Mouse (Mus musculus) forebrain, embryonic 11.5 days (tissue): ENCODE measurements around the gene Dhrs4. TPM values are rescaled to one million over a fixed set of nuclear protein-coding genes. Genes with fewer than 3 reads are reported as not detected.

ENCODE experiments used
- ATAC-seq: fragments of 200-750 bp; cut with Nextera tagmentation; replicated peaks from 2 replicates; pipeline ENCODE4 v1.8.0; 2017; ENCODE audit warnings: moderate TSS enrichment; ENCODE audit not compliant: low FRiP score
- DNase-seq: peaks from one replicate; pipeline ENCODE4 v3.0.0-alpha.2; 2017; ENCODE audit warnings: low spot score
- H3K27ac ChIP-seq: fragments of 300-500 bp; sonication (generic); 2 replicates; pipeline ENCODE4 v1.5.1; 2014; ENCODE audit warnings: low read depth, low read length
- H3K27me3 ChIP-seq: fragments of 300-500 bp; sonication (generic); 2 replicates; pipeline ENCODE4 v1.6.1; 2014; ENCODE audit warnings: mild to moderate bottlenecking, low read length, mixed read lengths; ENCODE audit not compliant: control insufficient read depth, insufficient read depth
- H3K36me3 ChIP-seq: fragments of 300-500 bp; sonication (generic); 2 replicates; pipeline ENCODE4 v1.6.1; 2014; ENCODE audit warnings: mild to moderate bottlenecking, low read length, moderate library complexity, mixed read lengths; ENCODE audit not compliant: control insufficient read depth, insufficient read depth
- H3K4me1 ChIP-seq: fragments of 300-500 bp; sonication (generic); replicated peaks from 2 replicates; pipeline ENCODE4 v1.6.1; 2014; ENCODE audit warnings: low read length, mixed read lengths; ENCODE audit not compliant: control insufficient read depth, insufficient read depth
- H3K4me2 ChIP-seq: fragments of 300-500 bp; sonication (generic); 2 replicates; pipeline ENCODE4 v1.6.1; 2014; ENCODE audit warnings: low read depth, mild to moderate bottlenecking, low read length, moderate library complexity, mixed read lengths; ENCODE audit not compliant: severe bottlenecking
- H3K4me3 ChIP-seq: fragments of 300-500 bp; sonication (generic); 2 replicates; pipeline ENCODE4 v1.5.1; 2014; ENCODE audit warnings: low read depth, low read length
- H3K9ac ChIP-seq: fragments of 300-500 bp; sonication (generic); 2 replicates; pipeline ENCODE4 v1.6.1; 2014; ENCODE audit warnings: low read length
- H3K9me3 ChIP-seq: fragments of 300-500 bp; sonication (generic); 2 replicates; pipeline ENCODE4 v1.6.1; 2016; ENCODE audit warnings: low read length, mixed read lengths; ENCODE audit not compliant: control insufficient read depth
- WGBS: fragments of 180-500 bp; shearing (Covaris S2); extraction: QIAGEN DNeasy Blood & Tissue Kit; methylation state at CpG from one replicate; pipeline ENCODE4 v1.1.7; 2014; 5-methylcytosine and 5-hydroxymethylcytosine counted together
- polyA plus RNA-seq: library from polyadenylated mRNA; unstranded; fragments of >200 nt; fragmentation: Nextera tagmentation; extraction: Ambion mirVana; gene quantifications from 2 replicates; pipeline ENCODE4 v1.2.1, GENCODE M21; 2014

The Dhrs4 gene
- polyA plus RNA-seq, 1 experiment from 2014 or later: 30.2 TPM

DNA sequence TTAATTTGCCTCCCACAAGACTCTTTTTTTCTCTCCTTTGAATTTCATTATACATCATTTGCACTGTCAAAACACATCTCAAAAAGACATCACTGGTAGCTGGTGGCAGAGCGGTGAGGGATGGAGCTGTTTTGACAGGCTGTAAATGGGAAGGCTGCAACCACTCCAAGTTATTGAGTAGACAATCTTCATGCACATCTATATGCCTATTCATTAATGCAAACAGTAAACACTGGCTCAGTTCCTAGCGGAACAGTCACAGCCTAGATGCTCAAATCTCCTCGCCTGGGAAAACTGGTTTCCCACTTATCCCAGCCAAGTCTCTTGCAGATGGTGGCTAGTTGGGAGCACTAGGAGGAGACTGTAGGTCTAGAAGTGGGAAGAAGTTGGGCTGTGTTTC is 19.8 kb upstream of the Dhrs4 start:
- Histone ChIP-seq H3K27me3 (no peaks in the 10 kb centered on the region), H3K4me1 (no peaks in the 10 kb centered on the region), H3K9ac (no peak overlapping the region), H3K27ac (no peak overlapping the region), H3K36me3 (no peaks in the 10 kb centered on the region; the same call in 1 of the 2 replicates), H3K9me3 (no peaks in the 10 kb centered on the region), H3K4me2 (no peak overlapping the region), H3K4me3 (no peak overlapping the region)
- ATAC-seq: no peak
- no peak for DNase-seq
- 87% methylated on average over 3 of the region's 3 CpGs for WGBS

DNA sequence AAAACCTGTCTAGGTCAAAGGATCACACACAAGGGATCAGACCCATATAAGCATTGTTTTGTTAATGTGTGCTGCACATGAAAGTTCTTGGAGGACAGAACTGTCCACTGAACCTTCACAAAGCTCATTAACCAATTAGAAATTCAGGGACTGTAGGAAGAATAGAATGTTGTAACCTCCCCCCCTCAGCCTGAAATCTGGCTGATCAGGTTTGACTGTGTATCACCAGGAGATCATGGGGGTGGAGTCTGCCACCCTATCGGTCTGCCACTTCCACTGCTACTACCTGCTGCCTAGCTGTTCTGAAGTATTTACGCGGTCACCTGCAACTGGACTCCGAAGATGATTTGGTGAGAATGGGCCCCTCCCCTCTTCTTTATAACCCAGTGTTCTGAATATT is 18.8 kb upstream of the Dhrs4 start:
- Histone ChIP-seq H3K4me3 (no peak overlapping the region), H3K4me1 (no peaks in the 10 kb centered on the region), H3K27ac (no peak overlapping the region), H3K4me2 (no peak overlapping the region), H3K27me3 (no peaks in the 10 kb centered on the region), H3K36me3 (no peaks in the 10 kb centered on the region; the same call in 1 of the 2 replicates), H3K9me3 (no peaks in the 10 kb centered on the region), H3K9ac (no peak overlapping the region)
- ATAC-seq (no peak), DNase-seq (no peak)
- 60% methylated on average over 4 of the region's 4 CpGs for WGBS

DNA sequence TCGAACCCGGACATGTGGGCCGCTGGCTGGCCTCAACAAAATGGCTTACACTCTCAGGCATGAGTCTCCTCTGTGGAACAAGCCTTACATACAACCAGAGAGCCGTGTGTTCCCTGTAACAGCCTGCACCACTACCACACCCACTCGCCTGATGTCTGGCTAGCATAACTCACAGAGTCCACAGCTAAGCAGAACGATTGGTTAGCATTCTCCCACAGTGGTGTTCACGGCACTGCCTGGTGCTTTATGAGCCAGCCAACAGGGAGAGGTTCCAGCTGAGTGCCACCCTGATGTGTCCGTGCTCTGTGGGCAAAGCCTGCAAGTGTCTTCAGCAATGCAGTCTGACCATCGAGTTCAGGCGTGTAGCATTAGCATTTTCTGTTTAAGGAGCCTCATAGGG is 18.3 kb upstream of the Dhrs4 start:
- Histone ChIP-seq H3K27me3 (no peaks in the 10 kb centered on the region), H3K4me2 (no peak overlapping the region), H3K9me3 (no peaks in the 10 kb centered on the region), H3K4me3 (no peak overlapping the region), H3K9ac (no peak overlapping the region), H3K36me3 (no peaks in the 10 kb centered on the region; the same call in 1 of the 2 replicates), H3K4me1 (no peaks in the 10 kb centered on the region), H3K27ac (no peak overlapping the region)
- no peak for DNase-seq
- ATAC-seq: no peak
- WGBS: 81% methylated on average over 10 of the region's 10 CpGs

DNA sequence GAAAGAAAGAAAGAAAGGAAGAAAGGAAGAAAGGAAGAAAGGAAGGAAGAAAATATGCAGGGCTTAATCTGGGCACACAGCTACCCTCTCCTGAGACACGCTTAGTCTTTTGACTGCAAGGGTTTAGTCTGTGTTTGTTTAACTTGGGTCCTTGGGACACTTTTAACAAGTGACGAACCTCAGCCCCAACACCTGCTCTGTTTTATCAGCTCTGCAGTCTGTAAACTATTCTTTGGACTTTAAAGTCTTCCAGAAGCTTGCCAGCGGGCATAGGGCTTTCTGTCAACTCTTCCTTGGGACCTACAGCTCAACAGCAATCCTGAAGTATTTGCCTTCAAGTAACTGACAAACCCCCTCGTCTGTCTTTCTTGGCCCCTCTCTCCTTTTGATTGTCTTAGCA is 16.8 kb upstream of the Dhrs4 start:
- Histone ChIP-seq H3K4me1 (no peaks in the 10 kb centered on the region), H3K9ac (no peak overlapping the region), H3K4me3 (no peak overlapping the region), H3K4me2 (no peak overlapping the region), H3K27me3 (no peaks in the 10 kb centered on the region), H3K9me3 (no peaks in the 10 kb centered on the region), H3K27ac (no peak overlapping the region), H3K36me3 (no peaks in the 10 kb centered on the region)
- WGBS: 69% methylated on average over 4 of the region's 4 CpGs
- DNase-seq (no peak), ATAC-seq (no peak)

DNA sequence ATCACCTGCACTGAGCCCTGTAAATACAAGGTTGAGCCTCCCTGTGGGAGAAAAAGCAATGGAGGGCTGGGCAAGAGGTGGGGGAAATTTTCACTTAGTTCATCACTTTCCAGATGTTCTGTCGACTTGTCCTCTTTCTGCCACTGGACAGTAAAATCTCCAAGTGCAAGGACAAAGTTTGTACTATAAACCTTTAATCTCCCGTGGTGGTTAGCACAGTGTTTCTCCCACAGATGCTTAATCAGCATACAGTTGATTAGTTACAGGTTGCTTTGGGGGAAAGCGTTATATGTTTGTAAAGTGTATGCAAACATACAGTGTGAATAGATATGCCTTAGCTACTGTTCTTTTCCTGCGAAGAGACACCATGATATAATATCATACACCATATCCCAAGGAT is 12.1 kb upstream of the Dhrs4 start:
- H3K4me1 ChIP-seq: no peaks in the 10 kb centered on the region
- no peak for DNase-seq
- no peak overlapping the region for H3K9ac ChIP-seq
- H3K4me2 ChIP-seq: no peak overlapping the region
- no peak overlapping the region for H3K27ac ChIP-seq
- H3K27me3 ChIP-seq: no peaks in the 10 kb centered on the region
- H3K4me3 ChIP-seq: no peak overlapping the region
- no peaks in the 10 kb centered on the region for H3K36me3 ChIP-seq
- WGBS: 77% methylated on average over 4 of the region's 4 CpGs
- no peaks in the 10 kb centered on the region for H3K9me3 ChIP-seq
- no peak for ATAC-seq

DNA sequence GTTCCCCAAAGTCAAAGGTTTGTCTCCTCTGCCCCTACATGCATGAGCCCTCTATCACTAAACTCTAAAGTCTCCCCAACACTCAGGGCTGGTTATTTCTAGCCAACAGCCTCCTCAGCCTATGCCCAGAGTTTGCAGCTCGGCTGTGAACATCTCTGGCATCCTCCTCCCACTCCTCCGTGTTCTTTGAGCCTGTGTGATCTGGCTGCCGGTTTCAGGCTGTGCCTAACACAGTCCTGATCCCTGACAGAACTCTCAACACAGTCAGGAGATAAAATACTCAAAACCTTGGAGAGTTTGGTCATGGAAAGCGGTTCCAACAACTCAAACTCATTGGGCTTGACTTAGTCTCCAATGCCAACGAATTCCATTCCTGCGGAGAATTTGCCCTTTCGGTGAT is 11.4 kb upstream of the Dhrs4 start:
- H3K9ac ChIP-seq: no peak overlapping the region
- no peaks in the 10 kb centered on the region for H3K9me3 ChIP-seq
- no peak overlapping the region for H3K4me2 ChIP-seq
- DNase-seq (no peak), ATAC-seq (no peak)
- no peak overlapping the region for H3K27ac ChIP-seq
- H3K27me3 ChIP-seq: no peaks in the 10 kb centered on the region
- H3K4me3 ChIP-seq: no peak overlapping the region
- H3K4me1 ChIP-seq: no peaks in the 10 kb centered on the region
- no peaks in the 10 kb centered on the region for H3K36me3 ChIP-seq
- 79% methylated on average over 7 of the region's 7 CpGs for whole genome bisulfite sequencing

DNA sequence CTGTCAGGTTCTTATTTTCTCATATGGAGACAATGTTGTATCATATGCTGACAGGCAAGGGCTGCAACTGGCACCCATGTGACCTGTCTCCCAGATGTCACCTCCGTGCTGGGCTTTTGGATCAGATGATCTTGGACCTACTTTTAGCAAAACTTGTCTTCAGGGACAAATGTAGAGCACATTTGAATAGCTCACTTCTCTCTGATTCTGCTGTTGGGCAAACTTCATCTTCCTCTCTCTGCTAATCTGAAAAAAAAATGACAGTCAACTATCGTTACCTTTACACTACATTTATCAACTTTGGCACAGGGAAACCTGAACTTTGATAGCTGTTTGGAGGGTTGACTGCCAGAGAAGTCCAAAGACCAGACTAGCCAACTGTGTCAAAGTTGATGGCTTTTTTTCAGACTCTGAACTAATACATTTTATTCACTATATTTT is 10.2 kb upstream of the Dhrs4 start:
- H3K27ac ChIP-seq: no peak overlapping the region
- WGBS: 95% methylated on average over 2 of the region's 2 CpGs
- ATAC-seq (no peak), DNase-seq (no peak)
- no peaks in the 10 kb centered on the region for H3K27me3 ChIP-seq
- no peak overlapping the region for H3K4me2 ChIP-seq
- no peak overlapping the region for H3K9ac ChIP-seq
- H3K9me3 ChIP-seq: no peaks in the 10 kb centered on the region
- no peak overlapping the region for H3K4me3 ChIP-seq
- no peaks in the 10 kb centered on the region for H3K36me3 ChIP-seq
- no peaks in the 10 kb centered on the region for H3K4me1 ChIP-seq

DNA sequence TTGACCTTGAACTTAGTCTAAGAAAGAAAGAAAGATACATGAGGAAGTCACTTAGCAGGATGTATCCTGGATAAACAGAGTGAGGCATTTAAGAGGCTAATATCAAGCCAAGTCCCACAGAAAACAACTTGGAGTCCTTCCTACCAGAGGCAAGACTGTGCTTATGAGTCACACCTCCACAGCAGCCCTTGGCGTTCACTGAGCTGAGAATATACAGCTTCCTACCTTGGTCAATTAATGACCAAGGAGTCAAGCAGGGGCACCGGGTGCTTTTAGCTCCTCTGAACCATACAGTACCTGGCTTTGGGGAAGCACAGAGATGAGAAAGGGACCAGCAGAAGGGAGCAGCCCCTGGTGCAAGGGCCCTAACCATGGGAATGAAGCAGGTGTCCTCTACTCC is 9.5 kb upstream of the Dhrs4 start:
- no peak overlapping the region for H3K27ac ChIP-seq
- H3K9me3 ChIP-seq: no peaks in the 10 kb centered on the region
- no peaks in the 10 kb centered on the region for H3K27me3 ChIP-seq
- H3K36me3 ChIP-seq: no peaks in the 10 kb centered on the region
- ATAC-seq (no peak), DNase-seq (no peak)
- H3K9ac ChIP-seq: no peak overlapping the region
- WGBS: 91% methylated on average over 2 of the region's 2 CpGs
- no peaks in the 10 kb centered on the region for H3K4me1 ChIP-seq
- H3K4me3 ChIP-seq: no peak overlapping the region
- no peak overlapping the region for H3K4me2 ChIP-seq

DNA sequence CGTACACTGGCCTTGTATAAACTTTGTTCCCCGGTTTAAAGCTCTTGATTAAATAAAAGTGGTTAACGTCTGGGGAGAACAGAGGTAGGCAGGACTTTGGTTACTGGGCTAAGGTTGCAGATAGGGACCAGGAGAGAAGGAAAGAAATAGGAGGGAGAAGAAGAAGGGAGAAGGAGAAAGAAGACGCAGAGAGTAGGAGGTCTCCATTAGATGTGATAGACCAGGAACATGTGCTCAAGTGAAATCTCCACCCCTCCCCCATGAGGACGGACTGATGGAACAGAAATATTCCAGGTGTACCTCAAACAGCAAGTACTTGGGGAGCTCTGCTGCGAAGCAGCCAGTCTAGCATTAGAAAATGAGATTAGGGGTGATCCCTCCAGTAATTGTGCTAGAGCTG is 8.7 kb upstream of the Dhrs4 start:
- no peak overlapping the region for H3K27ac ChIP-seq
- ATAC-seq (no peak), DNase-seq (no peak)
- no peak overlapping the region for H3K4me3 ChIP-seq
- no peaks in the 10 kb centered on the region for H3K36me3 ChIP-seq
- no peak overlapping the region for H3K4me2 ChIP-seq
- no peaks in the 10 kb centered on the region for H3K27me3 ChIP-seq
- no peaks in the 10 kb centered on the region for H3K9me3 ChIP-seq
- 86% methylated on average over 6 of the region's 6 CpGs for WGBS
- H3K9ac ChIP-seq: no peak overlapping the region
- H3K4me1 ChIP-seq: no peaks in the 10 kb centered on the region
